Mouse (Mus musculus) c-Kit-positive CD71-negative TER-119-negative erythroid progenitor cells, embryonic 14.5 days (primary cell): ENCODE data around the gene Fam178b.

Experiments
- DNase-seq: peaks from one replicate; pipeline ENCODE4 v3.0.0-alpha.2; 2013; ENCODE audit warnings: low read depth

Gene Fam178b

DNA sequence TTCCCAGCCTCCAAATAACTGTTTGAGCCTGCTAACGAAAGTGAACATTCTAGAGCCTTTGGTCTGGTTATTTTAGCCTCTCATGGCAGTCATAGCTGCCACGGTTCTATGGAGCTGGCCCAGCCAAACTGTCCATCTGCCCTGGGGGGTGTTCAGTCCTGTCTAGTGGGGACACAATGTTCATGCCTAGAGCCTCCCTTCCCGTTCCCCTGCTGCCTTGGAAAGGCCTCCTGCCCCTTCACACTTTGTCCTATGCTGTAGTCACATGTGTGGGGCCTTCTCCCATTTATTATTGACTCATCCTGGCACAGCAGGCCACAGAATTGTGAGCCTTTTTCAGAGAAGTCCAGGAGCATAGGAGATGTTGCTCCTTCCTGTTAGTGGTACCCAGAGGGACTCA, 164.7 kb downstream of the Fam178b start:
- DNase-seq: no peak

DNA sequence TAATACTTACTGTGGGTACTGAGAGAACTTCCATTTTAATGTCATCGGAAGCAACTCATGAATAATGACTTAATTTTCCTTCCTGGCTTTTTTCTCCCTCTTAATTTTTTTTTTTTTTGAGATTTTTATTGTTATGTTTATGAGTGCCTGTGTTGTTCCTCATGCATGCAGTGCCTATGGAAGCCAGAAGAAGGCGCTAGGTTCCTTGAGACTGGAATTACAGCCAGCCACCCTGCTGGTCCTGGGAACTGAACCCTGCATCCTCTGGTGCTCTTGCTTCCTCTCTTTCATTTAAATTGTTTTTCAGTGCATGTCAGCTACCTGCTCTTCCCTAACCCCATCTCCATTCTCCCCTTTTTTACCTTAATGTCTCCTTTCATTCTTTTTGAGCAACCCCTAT, 169.3 kb downstream of the Fam178b start:
- no peak for DNase-seq

DNA sequence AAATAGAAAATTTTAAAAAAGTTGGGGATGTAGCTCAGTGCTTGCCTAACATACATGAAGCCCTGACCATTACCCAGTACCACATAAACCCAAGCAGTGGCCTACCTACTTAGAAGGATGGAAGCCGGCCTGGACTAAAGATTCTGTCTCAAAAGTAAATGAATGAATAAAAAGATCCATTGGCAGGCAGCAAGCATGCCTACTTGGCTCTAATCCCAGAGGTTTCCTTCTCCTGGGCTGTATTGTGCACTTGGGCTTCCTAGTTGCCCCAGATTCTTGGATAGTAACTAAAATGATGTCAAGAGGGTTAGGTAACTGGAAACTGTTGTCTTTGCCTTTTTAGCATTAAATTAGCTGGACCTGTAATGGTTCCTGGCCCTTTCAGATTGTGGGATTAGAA, 169.7 kb downstream of the Fam178b start:
- DNase-seq: no peak

DNA sequence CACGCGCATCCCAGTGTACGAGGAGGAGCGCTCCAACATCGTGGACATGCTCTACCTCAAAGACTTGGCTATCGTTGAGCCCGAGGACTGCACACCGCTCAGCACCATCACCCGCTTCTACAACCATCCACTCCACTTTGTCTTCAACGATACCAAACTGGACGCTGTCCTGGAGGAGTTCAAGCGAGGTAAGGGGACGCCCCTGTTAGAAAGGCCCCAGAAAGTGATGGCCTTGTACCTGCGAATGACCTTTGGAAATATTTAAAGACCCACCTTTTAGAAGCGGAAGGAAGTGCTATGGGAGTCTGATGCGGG, 170.1 kb downstream of the Fam178b start:
- no peak for DNase-seq
